Mouse (Mus musculus): ENCODE results near the gene 1700016D06Rik.

The 1700016D06Rik gene

GRCm38 (mm10) chr8:11633414-11633813 lies 67.4 kb downstream of the 1700016D06Rik start:
- peak; percentile 19 to 23 for DNase-seq

- DNase-seq, result peak in 1 of 2 experiments; percentile 10
Measured at GRCm38 (mm10) chr8:11632406-11632805, 68.5 kb downstream of the 1700016D06Rik start.

GRCm38 (mm10) chr8:11629206-11629605 lies 71.7 kb downstream of the 1700016D06Rik start:
- DNase-seq, result no peak

GRCm38 (mm10) chr8:11628506-11629132 lies 72.2 kb downstream of the 1700016D06Rik start:
- peak; percentile 40 to 46 for DNase-seq

- DNase-seq, result no peak
Measured at GRCm38 (mm10) chr8:11627717-11628116, 73.1 kb downstream of the 1700016D06Rik start.

- DNase-seq, result no peak
Measured at GRCm38 (mm10) chr8:11625084-11625483, 75.8 kb downstream of the 1700016D06Rik start.

GRCm38 (mm10) chr8:11619091-11619490 lies 81.8 kb downstream of the 1700016D06Rik start:
- DNase-seq, result no peak

GRCm38 (mm10) chr8:11618063-11618462 lies 82.8 kb downstream of the 1700016D06Rik start:
- DNase-seq, result no peak

- peak; percentile 52 to 58 for DNase-seq
Measured at GRCm38 (mm10) chr8:11616294-11616693, 84.6 kb downstream of the 1700016D06Rik start.

- no peak for DNase-seq
Measured at GRCm38 (mm10) chr8:11614126-11614835, 86.6 kb downstream of the 1700016D06Rik start.

GRCm38 (mm10) chr8:11608848-11609247 lies 92.0 kb downstream of the 1700016D06Rik start:
- no peak for DNase-seq

All from cerebellum, postnatal 36 days (tissue).